Mouse (Mus musculus): ENCODE measurements around the gene Tmub1. TPM values are rescaled to one million over a fixed set of nuclear protein-coding genes. Genes with fewer than 3 reads are reported as not detected.

Gene Tmub1
- polyA plus RNA-seq, 1 experiment from 2014 or later, result 63.7 TPM

DNA sequence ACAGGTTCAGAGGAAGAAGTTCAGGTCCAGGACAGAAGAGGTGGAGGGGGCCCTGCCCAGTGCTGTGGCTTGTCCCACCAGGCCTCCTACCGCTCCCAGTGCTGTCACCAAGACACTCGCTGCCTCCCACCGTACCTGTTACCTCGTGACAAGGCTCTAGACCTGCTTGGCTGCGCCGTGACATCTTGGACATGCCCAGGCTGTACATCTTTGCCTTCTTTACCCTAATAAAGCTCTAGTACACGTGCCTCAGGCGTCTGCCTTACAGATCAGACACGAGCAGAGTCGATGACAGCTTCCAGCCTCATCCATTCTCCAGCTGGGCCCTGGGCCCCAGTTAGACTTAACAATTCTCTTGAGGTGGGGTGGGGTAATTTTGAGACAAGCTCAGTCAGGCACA is 30.1 kb downstream of the Tmub1 start:
- Histone ChIP-seq H3K27ac (no peak overlapping the region), H3K9ac (no peak overlapping the region), H3K36me3 (replicated peaks) (no peaks in the 10 kb centered on the region; the same call in 1 of the 2 replicates), H3K27me3 (replicated peaks) (no peaks in the 10 kb centered on the region), H3K4me3 (no peak overlapping the region), H3K9me3 (no peaks in the 10 kb centered on the region), H3K4me1 (peaks cover 22% of the 10 kb centered on the region), H3K4me2 (no peak overlapping the region)
- WGBS, result 90% methylated on average over 10 of the region's 10 CpGs
- no peak for ATAC-seq (replicated peaks)

- peak overlapping the region; percentile 34 for H3K4me2 ChIP-seq
- no peaks in the 10 kb centered on the region for H3K36me3 ChIP-seq (replicated peaks)
- no peaks in the 10 kb centered on the region for H3K27me3 ChIP-seq (replicated peaks)
- H3K4me3 ChIP-seq, result no peak overlapping the region
- peaks cover 12% of the 10 kb centered on the region for H3K4me1 ChIP-seq
- H3K9me3 ChIP-seq, result no peaks in the 10 kb centered on the region
- no peak overlapping the region for H3K27ac ChIP-seq
- no peak overlapping the region for H3K9ac ChIP-seq
- ATAC-seq (replicated peaks), result peak; percentile 31
- WGBS, result 4% methylated on average over 21 of the region's 21 CpGs
Observed at GRCm38 (mm10) chr5:24416222-24416736, 31.4 kb downstream of the Tmub1 start.

- Histone ChIP-seq H3K4me3 (no peak overlapping the region), H3K27me3 (replicated peaks) (no peaks in the 10 kb centered on the region), H3K27ac (no peak overlapping the region), H3K9me3 (no peaks in the 10 kb centered on the region), H3K9ac (no peak overlapping the region), H3K36me3 (replicated peaks) (no peaks in the 10 kb centered on the region), H3K4me2 (no peak overlapping the region), H3K4me1 (peaks cover 12% of the 10 kb centered on the region)
- no peak for ATAC-seq (replicated peaks)
- 84% methylated on average over 13 of the region's 13 CpGs for WGBS
Observed at GRCm38 (mm10) chr5:24413938-24414337, 33.7 kb downstream of the Tmub1 start.

DNA sequence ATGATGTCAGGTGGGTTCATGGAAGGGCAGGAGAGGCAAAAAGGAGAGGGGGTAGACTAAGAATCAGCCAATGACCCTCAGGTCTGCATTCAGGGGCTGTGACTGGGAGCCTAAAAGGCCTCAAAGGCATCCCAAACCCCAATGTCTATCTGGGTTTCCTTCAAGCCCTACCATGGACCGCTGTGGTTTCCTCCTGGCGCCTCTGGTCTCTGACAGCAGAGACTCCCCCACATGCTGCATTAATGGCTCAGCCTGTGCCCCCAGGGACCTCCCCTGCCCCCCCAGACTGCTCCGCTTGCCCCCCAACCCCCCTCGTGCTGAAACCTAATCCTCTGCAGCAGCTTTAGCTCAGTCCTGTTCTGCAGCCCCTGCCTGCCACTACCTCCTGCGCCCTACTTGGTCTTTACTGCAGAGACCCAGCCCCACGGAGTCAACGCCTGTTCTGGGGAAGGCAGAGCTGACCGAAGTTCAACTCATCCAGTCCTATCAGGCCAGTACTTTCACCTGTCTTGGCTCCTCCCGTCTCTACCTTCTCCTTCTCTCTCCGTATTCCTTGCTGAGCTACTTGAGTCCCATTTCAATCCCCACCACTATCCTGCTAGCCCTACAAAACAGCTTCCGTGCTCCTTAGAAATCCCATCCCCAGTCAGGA is 34.5 kb downstream of the Tmub1 start, which contains the start of gene Asic3:
TSS of gene Asic3 (plus strand) at position 351 of the 652 bp plus-strand sequence.
- Histone ChIP-seq H3K27me3 (replicated peaks) (no peaks in the 10 kb centered on the region), H3K36me3 (replicated peaks) (no peaks in the 10 kb centered on the region), H3K4me1 (peaks cover 12% of the 10 kb centered on the region), H3K4me2 (no peak within 1 kb of the TSS), H3K9me3 (no peaks in the 10 kb centered on the region), H3K9ac (no peak within 1 kb of the TSS), H3K27ac (no peak within 1 kb of the TSS), H3K4me3 (no peak within 1 kb of the TSS)
- 53% methylated on average over 11 of the region's 11 CpGs for WGBS
- ATAC-seq (replicated peaks), result no peak

DNA sequence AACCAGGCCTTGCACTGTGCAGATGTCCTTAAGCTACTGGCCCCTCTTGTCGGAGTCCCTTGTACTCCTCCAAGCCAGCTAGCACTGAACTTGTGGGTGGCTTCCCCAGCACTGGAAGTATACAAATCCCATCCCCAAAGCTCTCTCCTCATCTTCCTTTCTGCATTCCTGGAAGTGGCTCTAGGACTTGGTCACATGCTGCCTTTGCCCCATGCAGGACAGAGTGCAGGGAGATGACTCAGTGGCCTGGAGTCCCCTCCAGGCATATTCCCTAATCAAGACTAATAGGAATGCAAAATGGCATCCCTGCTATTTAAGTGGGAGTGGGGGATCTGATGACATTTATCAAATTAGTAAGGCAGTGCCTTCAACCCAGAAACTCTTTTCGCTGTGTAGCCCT is 35.6 kb downstream of the Tmub1 start:
- Histone ChIP-seq H3K4me1 (peaks cover 12% of the 10 kb centered on the region), H3K9me3 (no peaks in the 10 kb centered on the region), H3K27ac (no peak overlapping the region), H3K4me2 (no peak overlapping the region), H3K36me3 (replicated peaks) (no peaks in the 10 kb centered on the region), H3K4me3 (no peak overlapping the region), H3K27me3 (replicated peaks) (no peaks in the 10 kb centered on the region), H3K9ac (no peak overlapping the region)
- WGBS, result 93% methylated on average over 2 of the region's 2 CpGs
- ATAC-seq (replicated peaks), result no peak

DNA sequence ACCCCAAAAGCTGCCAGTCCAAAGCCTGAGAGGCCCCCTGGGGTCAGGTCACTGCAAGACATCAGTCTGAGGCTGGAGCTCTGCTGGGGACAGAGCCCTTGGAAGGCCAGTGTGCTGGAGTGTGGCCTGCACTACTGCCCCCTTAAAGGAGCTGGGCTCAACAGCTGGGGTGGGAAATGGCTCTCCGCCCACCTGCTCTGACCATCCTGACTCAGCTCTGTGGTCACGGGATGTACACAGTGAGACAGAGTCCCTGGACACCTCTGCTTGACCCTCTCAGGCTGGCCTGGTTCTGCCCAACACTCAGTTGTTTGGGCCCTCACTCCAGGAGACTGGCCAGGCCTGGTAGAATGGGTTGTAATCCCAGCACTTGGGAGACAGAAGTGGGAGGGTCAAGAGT is 38.2 kb downstream of the Tmub1 start:
- Histone ChIP-seq H3K4me2 (no peak overlapping the region), H3K9me3 (no peaks in the 10 kb centered on the region), H3K27ac (no peak overlapping the region), H3K27me3 (replicated peaks) (no peaks in the 10 kb centered on the region), H3K36me3 (replicated peaks) (0 out of 2 replicates have a peak, but pooled peaks cover 3% of the 10 kb centered on the region), H3K9ac (no peak overlapping the region), H3K4me1 (no peaks in the 10 kb centered on the region), H3K4me3 (no peak overlapping the region)
- no peak for ATAC-seq (replicated peaks)
- 58% methylated on average over 2 of the region's 2 CpGs for WGBS

DNA sequence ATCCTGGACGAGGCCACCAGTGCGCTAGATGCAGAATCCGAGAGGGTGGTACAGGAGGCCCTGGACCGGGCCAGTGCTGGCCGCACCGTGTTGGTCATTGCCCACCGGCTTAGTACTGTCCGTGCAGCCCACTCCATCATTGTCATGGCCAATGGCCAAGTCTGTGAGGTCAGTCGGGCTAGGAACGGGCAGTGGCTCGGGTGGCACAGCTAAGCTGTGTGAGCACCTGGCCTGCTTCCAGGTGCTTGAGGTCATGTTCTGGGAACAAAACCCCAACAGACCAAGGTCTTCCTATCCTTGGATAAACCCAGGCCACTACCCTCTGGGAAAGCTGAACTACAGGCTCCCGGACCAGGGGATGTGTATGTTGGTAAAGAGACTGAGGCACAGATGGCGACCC is 39.0 kb downstream of the Tmub1 start:
- no peak overlapping the region for H3K4me3 ChIP-seq
- no peaks in the 10 kb centered on the region for H3K9me3 ChIP-seq
- no peak overlapping the region for H3K27ac ChIP-seq
- no peak for ATAC-seq (replicated peaks)
- H3K27me3 ChIP-seq (replicated peaks), result no peaks in the 10 kb centered on the region
- no peaks in the 10 kb centered on the region for H3K4me1 ChIP-seq
- 0 out of 2 replicates have a peak, but pooled peaks cover 3% of the 10 kb centered on the region for H3K36me3 ChIP-seq (replicated peaks)
- H3K9ac ChIP-seq, result no peak overlapping the region
- 90% methylated on average over 13 of the region's 13 CpGs for WGBS
- H3K4me2 ChIP-seq, result no peak overlapping the region

DNA sequence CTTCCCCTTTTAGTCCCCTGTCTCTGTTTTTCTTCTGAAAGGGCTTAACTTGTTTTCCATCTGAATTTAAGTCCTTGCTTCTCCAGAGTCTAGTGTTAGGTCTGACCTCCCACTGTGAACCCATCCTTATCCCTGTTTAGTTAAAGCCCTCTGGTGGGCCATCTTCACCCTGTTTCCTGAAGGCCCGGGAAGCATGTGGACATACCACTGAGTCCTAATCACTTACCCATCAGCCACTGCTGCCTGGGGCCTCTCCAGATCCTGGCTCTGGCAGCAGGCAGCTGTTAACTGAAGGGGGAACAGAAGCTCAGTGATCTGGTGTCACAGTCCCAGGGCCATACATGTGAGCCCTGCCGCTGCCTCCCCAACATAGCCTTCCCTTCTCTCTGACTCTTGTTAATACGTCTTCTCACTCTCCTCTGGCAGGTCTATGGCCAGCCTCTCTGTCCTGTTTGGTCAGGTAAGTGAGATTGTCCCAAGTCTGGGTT is 42.2 kb downstream of the Tmub1 start:
- Histone ChIP-seq H3K4me3 (no peak overlapping the region), H3K4me2 (no peak overlapping the region), H3K9ac (no peak overlapping the region), H3K36me3 (replicated peaks) (peaks cover 8% of the 10 kb centered on the region; the same call in 1 of the 2 replicates), H3K4me1 (no peaks in the 10 kb centered on the region), H3K27me3 (replicated peaks) (no peaks in the 10 kb centered on the region), H3K9me3 (no peaks in the 10 kb centered on the region), H3K27ac (no peak overlapping the region)
- 71% methylated on average over 3 of the region's 3 CpGs for WGBS
- no peak for ATAC-seq (replicated peaks)

- H3K9ac ChIP-seq, result no peak overlapping the region
- no peak overlapping the region for H3K4me3 ChIP-seq
- H3K27ac ChIP-seq, result no peak overlapping the region
- H3K4me2 ChIP-seq, result no peak overlapping the region
- 89% methylated on average over 6 of the region's 6 CpGs for WGBS
- no peaks in the 10 kb centered on the region for H3K4me1 ChIP-seq
- no peaks in the 10 kb centered on the region for H3K9me3 ChIP-seq
- ATAC-seq (replicated peaks), result no peak
- peaks cover 8% of the 10 kb centered on the region; the same call in 1 of the 2 replicates for H3K36me3 ChIP-seq (replicated peaks)
- H3K27me3 ChIP-seq (replicated peaks), result no peaks in the 10 kb centered on the region
Observed at GRCm38 (mm10) chr5:24404594-24405360, 42.9 kb downstream of the Tmub1 start.

DNA sequence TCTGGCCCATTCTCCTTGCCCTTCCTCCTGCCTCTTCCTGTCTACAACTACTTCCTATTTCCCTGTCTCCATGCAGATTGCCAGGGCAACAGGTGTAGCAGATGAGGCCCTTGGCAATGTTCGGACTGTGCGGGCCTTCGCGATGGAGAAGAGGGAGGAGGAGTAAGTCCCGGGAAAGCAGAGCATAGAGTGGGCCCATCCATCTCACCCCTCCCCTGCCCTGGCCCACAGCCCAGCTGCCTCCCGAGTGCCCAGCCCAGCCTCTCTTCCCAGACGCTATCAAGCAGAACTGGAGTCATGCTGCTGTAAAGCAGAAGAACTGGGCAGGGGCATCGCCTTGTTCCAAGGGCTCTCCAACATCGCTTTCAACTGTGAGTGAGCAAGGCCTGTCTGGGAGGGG is 45.7 kb downstream of the Tmub1 start:
- Histone ChIP-seq H3K4me2 (no peak overlapping the region), H3K9me3 (no peaks in the 10 kb centered on the region), H3K36me3 (replicated peaks) (peaks cover 8% of the 10 kb centered on the region; the same call in 1 of the 2 replicates), H3K27ac (no peak overlapping the region), H3K27me3 (replicated peaks) (no peaks in the 10 kb centered on the region), H3K4me3 (no peak overlapping the region), H3K4me1 (no peaks in the 10 kb centered on the region), H3K9ac (no peak overlapping the region)
- 61% methylated on average over 9 of the region's 9 CpGs for WGBS
- 0 out of 2 replicates have a peak, but pooled peaks have one; percentile 29 for ATAC-seq (replicated peaks)

DNA sequence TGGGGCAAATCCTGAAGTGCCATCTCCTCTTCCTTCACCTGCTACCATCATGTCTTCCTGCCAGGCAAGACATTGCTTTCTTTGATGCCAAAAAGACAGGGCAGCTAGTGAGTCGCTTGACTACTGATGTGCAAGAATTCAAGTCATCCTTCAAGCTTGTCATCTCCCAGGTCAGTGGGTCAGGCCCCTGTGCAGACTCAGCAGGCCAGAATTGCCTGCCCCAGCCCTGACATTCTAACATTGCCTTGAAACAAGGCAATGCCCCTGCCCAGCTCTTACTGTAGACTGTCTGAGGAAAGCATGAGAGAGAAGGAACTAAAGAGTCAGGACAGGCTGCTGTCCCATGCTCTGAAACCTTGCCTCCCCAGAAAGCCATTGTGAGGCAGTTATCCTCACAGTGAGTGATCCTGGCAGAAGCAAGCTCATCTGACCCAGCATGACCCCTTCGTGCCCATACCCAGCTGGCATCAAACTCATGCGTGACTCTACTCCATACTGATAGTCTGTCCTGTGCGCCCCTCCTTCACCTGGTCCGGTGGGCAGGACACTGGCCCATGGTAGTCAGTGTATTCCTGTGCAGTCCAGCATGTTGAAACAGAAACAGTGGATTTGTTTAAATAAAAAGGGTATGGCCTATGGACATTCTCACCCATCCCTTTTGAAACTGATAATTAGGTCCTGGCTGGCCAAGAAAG is 46.6 kb downstream of the Tmub1 start:
- no peak overlapping the region for H3K9ac ChIP-seq
- no peak overlapping the region for H3K4me2 ChIP-seq
- WGBS, result 92% methylated on average over 5 of the region's 5 CpGs
- no peaks in the 10 kb centered on the region for H3K4me1 ChIP-seq
- peaks cover 5% of the 10 kb centered on the region; the same call in 1 of the 2 replicates for H3K36me3 ChIP-seq (replicated peaks)
- no peaks in the 10 kb centered on the region for H3K27me3 ChIP-seq (replicated peaks)
- no peak overlapping the region for H3K27ac ChIP-seq
- no peak for ATAC-seq (replicated peaks)
- H3K9me3 ChIP-seq, result no peaks in the 10 kb centered on the region
- H3K4me3 ChIP-seq, result no peak overlapping the region

- H3K4me1 ChIP-seq, result peaks cover under 1% of the 10 kb centered on the region; the same call in 1 of the 2 replicates
- H3K27me3 ChIP-seq (replicated peaks), result no peaks in the 10 kb centered on the region
- WGBS, result 89% methylated on average over 11 of the region's 11 CpGs
- H3K4me3 ChIP-seq, result no peak overlapping the region
- H3K27ac ChIP-seq, result no peak overlapping the region
- ATAC-seq (replicated peaks), result no peak
- peaks cover 5% of the 10 kb centered on the region; the same call in 1 of the 2 replicates for H3K36me3 ChIP-seq (replicated peaks)
- H3K9me3 ChIP-seq, result no peaks in the 10 kb centered on the region
- H3K9ac ChIP-seq, result no peak overlapping the region
- no peak overlapping the region for H3K4me2 ChIP-seq
Observed at GRCm38 (mm10) chr5:24400362-24400761, 47.3 kb downstream of the Tmub1 start.

All from midbrain, embryonic 15.5 days (tissue).